Mouse (Mus musculus) WW6 (cell line): ENCODE data around the gene Rnf5.
A peak's percentile ranks its signal among the peaks of the same experiment; 100 is the strongest.

ENCODE experiments used
- DNase-seq: peaks from one replicate; pipeline ENCODE4 v3.0.0-alpha.2; 2013; ENCODE audit warnings: low read depth, low spot score

The Rnf5 gene

DNA sequence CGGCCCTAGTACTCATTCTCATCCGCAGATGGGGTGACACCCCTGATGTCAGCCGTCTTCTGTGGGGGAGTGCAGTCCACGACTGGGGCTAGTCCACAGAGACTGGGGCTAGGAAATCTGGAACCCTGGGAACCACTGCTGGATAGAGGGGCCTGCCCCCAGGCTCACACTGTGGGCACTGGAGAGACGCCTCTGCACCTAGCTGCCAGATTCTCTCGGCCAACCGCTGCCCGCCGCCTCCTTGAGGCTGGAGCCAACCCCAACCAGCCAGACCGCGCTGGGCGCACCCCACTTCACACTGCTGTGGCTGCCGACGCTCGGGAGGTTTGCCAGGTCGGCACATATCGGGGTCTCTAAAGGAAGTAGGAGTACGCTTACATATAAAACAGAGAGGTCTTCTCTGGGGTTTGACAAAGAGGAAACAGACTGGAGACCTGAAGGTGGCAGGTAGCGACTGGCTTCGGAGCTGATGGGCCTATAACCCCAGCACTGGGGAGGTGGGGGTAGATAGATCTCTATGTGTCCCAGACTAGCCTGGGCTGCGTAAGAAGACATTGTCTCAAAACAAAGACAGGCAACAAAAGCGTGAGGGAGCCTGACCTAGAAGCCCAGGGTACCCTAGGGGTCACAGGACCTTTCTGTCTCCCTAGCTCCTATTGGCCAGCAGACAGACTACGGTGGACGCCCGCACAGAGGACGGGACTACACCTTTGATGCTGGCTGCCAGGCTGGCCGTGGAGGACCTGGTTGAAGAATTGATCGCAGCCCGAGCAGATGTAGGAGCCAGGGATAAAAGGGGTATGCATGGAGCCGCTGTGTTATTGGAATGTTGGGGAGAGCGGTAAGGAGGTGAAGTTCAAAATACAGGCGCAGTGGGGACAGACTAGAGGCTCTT is 17.4 kb downstream of the Rnf5 start:
- DNase-seq = no peak

- DNase-seq = no peak
Observed at GRCm38 (mm10) chr17:34585121-34585520, 18.4 kb downstream of the Rnf5 start.

- no peak for DNase-seq
Observed at GRCm38 (mm10) chr17:34583819-34584218, 19.7 kb downstream of the Rnf5 start.

GRCm38 (mm10) chr17:34583397-34583796 is 20.1 kb downstream of the Rnf5 start:
- DNase-seq = no peak

- no peak for DNase-seq
Observed at GRCm38 (mm10) chr17:34582528-34582927, 21.0 kb downstream of the Rnf5 start.

DNA sequence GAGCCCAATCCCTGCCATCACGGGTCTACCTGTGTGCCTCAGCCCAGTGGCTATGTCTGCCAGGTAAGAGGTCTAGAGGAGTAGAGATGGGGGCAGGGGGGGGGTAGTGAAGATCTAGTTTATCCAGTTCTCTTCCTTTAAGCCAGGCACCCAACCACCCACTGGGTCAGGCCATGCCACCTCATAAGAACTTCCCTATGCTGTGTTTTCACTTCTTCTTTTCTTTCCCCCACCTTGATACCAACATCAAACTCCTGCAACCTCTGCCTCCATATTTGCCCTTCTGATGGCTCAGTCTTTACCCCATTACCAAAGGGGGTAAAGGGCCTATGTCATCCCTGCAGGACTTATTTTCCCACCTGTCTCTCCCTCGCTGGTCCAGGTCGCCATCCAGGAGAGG is 25.4 kb downstream of the Rnf5 start:
- DNase-seq = no peak

DNA sequence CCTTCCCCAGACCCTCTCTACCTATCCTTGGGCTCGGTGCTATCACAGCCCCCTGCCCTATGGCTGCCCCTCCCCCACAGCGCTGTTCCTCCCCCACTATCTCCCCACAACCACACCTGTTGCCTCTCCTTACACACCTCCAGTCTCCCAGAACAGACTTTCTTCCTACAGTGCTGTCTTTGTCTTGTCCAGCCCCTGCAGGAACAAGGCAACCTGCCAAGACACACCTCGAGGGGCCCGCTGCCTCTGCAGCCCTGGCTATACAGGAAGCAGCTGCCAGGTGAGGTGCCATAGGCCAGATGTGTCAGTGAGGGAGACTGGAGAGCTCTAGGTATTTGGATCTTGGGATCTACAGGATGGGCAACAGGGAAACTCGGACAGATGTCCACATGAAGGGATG is 26.9 kb downstream of the Rnf5 start:
- DNase-seq = no peak

- no peak for DNase-seq
Observed at GRCm38 (mm10) chr17:34572361-34572760, 31.1 kb downstream of the Rnf5 start.

DNA sequence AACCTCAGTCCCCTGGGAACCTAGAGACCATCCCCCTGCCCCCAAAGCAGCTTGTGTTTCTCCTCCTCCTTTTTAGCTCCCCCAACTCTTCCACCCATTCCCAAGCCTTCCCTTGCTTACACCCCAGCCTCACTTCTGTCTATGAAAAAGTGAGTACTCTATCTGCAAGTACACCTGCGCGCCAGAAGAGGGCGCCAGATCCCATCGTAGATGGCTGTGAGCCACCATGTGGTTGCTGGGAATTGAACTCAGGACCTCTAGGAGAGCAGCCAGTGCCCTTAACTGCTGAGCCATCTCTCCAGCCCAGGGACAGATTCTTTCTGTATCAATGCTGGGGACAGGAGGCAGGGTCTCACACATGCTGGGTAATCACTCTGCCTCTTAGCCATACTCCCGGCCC is 31.6 kb downstream of the Rnf5 start:
- DNase-seq = no peak

DNA sequence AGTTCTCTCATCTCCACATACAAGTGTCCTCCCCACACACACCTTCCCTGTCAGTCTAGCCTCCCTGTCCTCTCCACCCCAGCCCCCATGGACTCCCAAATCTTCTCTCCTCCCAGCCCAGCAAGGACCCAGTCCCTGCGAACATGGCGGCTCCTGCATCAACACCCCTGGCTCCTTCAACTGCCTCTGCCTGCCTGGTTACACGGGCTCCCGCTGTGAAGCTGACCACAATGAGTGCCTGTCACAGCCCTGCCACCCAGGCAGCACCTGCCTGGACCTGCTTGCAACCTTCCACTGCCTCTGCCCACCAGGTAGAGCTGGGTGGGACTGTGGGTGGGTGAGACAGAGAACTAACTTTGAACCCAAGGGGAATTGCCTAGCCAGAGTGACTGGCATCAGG is 33.6 kb downstream of the Rnf5 start:
- DNase-seq = no peak

DNA sequence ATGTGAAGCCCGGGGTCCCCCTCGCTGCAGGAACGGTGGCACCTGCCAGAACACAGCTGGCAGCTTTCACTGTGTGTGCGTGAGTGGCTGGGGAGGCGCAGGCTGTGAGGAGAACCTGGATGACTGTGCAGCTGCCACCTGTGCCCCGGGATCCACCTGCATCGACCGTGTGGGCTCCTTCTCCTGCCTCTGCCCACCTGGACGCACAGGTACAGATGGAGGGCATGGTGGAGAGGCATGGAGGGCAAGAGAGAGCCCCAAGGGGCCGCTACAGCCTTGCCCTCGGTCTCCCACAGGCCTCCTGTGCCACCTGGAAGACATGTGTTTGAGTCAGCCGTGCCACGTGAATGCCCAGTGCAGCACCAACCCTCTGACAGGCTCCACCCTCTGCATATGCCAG is 35.1 kb downstream of the Rnf5 start:
- DNase-seq = no peak

GRCm38 (mm10) chr17:34567311-34567710 is 36.2 kb downstream of the Rnf5 start:
- no peak for DNase-seq

- DNase-seq = no peak
Observed at GRCm38 (mm10) chr17:34564796-34565195, 38.7 kb downstream of the Rnf5 start.

DNA sequence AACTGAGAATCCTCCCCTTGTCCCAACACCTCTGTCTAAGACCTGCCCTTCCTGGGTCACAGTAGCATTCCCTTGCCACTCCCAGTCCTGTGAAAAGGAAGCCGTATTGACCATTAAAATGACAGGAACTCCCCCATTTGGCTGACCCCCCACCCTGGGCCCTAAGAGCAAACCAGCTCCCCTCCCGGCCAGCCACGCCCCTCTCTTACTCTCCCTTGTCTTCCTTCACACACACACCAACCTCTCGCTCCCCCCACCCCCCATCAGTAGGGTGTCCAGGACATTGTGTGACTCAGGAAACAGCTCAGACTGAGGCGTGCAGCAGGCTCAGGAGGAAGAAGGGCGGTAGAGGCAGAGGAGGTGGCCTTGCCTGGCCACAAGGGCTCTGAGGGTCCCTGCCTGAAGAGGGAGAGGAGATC is 39.5 kb downstream of the Rnf5 start, which contains the start of gene Notch4:
Notch4 (plus strand) TSS at position 266 of the 419 bp plus-strand sequence.
- no peak for DNase-seq

DNA sequence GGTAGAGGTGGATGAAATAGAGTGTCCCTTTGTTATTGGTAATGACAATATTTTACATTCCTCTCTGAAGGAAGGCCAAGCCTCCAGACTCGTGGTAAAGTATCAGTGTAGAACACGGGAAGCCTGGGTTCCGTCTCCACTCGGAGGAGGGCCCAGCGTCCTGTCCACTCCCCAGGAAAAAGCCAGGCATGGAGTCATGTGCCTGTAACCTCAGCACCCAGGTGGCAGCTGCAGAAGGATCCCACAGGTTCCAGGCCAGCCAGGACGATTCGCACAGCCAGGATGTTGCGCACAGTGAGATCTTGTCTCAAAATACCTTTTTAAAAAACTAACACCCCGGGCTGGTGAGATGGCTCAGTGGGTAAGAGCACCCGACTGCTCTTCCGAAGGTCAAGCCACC is 40.1 kb downstream of the Rnf5 start:
- no peak for DNase-seq

GRCm38 (mm10) chr17:34562595-34562994 is 40.9 kb downstream of the Rnf5 start:
- peak; percentile 20 for DNase-seq

GRCm38 (mm10) chr17:34561200-34561599 is 42.3 kb downstream of the Rnf5 start:
- DNase-seq = no peak

DNA sequence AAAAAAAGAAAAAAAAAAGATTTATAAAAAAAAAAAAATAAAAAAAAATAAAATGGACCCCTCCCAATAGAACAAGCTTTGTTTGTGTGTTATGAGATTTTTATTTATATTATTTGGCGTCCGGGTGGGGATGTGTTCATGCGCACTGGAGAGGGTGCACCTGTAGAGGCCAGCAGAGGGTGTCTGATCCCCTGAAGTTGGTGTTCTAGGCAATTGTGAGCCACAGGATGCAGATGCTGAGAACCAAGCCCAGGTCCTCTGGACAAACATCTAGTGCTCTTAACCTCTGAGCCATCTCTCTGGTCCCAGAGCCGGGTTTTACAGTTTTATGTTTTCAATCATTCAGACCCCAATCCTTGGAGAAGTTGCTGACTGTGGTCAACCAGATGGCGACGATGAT is 43.1 kb downstream of the Rnf5 start:
- DNase-seq = no peak

DNA sequence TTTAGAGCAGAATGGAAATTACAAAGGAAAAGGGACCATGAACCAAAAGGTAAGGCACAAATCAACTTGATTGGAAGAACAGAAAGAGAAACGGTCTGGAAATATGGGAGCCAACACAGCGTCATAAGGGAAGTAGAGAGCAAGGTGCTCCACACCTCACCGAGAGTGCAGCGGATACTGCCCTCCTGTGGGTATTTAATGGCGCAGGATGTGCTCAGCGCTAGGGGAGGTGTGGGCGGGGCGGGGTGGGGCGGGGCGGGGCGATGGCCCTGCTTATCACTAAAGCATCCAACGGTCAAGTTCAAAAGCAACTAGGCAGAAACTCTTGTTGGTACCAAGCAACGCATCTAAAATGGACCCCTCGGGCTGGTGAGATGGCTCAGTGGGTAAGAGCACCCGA is 43.6 kb downstream of the Rnf5 start:
- no peak for DNase-seq

- DNase-seq = no peak
Observed at GRCm38 (mm10) chr17:34559116-34559515, 44.4 kb downstream of the Rnf5 start.

- DNase-seq = no peak
Observed at GRCm38 (mm10) chr17:34557411-34557810, 46.1 kb downstream of the Rnf5 start.

DNA sequence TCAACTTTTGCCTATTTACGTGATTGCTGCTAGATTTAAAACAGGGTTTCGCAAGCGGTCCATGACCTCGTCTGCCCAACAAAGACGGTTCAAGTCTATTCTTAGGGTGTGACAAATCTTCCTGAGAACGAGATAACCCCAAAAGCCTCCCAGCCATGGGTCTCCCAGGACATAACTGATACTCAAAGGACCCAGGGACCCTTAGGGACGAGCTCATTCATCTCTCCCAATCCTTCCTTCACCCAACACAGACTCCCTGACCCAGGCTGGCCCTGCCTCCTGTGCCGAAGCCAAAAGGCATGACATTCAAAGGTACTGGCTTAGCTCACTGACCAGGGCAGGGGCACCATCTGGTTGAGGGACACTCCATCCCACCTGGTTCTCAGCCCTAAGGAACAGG is 47.1 kb downstream of the Rnf5 start:
- no peak for DNase-seq

- DNase-seq = no peak
Observed at GRCm38 (mm10) chr17:34555483-34555882, 48.0 kb downstream of the Rnf5 start.
